Mouse (Mus musculus) adrenal gland, postnatal 14 days (tissue): ENCODE data around the gene Stk11ip. TPM values are rescaled to one million over a fixed set of nuclear protein-coding genes. Genes with fewer than 3 reads are reported as not detected.

Source experiments
- DNase-seq: peaks from one replicate; pipeline ENCODE4 v3.0.0; 2021; ENCODE audit warnings: mixed read lengths
- total RNA-seq: library from RNA; stranded (reverse); gene quantifications from 2 replicates; pipeline ENCODE4 v1.2.3, GENCODE M21; 2021

Stk11ip gene
- total RNA-seq, 1 experiment from 2014 or later = 15.4 TPM

- DNase-seq = no peak
These were observed 20.2 kb downstream of the Stk11ip start for GRCm38 (mm10) chr1:75541496-75541895.

GRCm38 (mm10) chr1:75544351-75544750 lies 23.0 kb downstream of the Stk11ip start:
- no peak for DNase-seq

DNA sequence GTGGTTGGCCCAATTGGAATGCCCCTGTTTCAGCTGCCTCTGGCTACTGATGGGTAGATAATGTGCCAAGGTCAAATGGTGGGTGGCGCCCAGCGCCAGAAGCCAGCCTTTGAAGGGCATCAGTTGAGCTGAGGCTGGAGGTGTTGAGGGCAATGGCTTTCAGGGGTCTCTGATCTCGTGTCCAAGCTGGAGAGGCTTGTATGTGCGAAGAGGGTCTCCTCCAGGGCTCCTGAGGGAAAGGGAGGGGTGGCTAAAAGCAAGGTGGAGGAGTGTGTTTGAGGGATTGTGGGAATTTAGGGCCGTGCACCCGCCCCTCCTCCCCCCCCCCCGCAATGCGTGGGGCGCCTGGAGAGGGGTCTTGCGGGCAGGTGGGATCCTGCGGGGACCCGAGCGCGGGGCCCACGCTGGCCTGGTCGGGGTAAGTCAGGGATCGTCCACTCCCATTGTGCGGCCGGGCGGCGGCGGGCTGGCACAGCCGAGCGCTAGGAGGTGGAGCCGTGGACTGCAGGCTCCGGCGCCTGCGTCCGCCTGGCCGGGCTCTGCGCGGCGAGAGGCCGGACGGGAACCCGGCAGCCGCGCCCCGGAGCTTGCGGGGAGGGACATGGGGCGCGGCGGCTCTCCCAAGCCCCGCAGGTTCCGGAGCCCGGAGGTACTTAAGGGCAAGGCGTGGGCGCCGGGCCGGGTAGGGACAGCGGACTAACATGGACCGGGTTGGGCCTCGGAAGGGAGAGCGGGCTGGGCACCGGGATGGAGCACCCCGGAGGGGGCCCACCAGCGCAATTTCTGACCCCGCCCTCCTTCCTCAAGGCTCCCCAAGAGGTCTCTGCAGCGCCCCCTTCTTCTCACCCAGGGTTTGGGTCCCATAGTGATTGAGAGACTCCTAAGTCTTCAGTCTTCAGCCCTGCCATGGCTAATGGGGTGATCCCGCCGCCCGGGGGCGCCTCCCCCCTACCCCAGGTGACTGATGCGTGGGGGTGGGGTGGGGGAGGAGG lies 24.9 kb downstream of the Stk11ip start, which contains the start of gene Slc4a3:
Gene Slc4a3 (plus strand): TSS at position 302 of the 992 bp plus-strand sequence.
- DNase-seq = peak; percentile 87

- no peak for DNase-seq
These were observed 26.0 kb downstream of the Stk11ip start for GRCm38 (mm10) chr1:75547351-75547750.

DNA sequence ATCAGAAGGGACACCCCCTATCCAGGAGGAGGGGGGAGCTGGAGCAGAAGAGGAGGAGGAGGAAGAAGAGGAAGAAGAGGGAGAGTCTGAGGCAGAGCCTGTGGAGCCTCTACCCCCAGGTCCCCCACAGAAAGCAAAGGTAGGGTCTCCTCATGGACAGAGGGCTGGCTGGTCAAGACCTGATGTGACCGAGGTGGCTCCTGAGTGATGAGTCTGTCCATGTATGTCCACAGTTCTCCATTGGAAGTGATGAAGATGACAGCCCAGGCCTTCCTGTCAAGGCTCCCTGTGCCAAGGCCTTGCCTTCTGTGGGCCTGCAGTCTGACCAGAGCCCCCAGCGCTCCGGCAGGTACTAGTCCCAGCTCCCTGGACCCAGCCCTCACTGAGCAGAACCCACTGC lies 26.8 kb downstream of the Stk11ip start:
- DNase-seq = no peak

DNA sequence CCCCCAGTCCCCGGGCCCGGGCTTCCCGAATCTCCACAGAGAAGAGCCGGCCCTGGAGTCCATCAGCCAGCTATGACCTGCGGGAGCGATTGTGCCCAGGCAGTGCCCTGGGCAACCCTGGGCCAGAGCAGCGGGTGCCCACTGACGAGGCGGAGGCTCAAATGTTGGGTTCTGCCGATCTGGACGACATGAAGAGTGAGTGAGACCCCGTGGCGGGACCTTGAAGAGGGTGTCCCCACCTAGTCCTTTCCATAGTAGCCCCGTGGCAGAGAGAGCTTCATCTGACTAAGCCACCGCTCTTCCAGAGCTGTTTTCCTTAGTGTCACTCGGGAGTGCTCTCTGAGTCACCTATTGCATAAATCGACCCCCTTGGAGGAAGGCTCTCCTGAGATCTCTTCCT lies 27.5 kb downstream of the Stk11ip start:
- no peak for DNase-seq

- DNase-seq = peak; percentile 90
These were observed 28.3 kb downstream of the Stk11ip start for GRCm38 (mm10) chr1:75549289-75550279.

DNA sequence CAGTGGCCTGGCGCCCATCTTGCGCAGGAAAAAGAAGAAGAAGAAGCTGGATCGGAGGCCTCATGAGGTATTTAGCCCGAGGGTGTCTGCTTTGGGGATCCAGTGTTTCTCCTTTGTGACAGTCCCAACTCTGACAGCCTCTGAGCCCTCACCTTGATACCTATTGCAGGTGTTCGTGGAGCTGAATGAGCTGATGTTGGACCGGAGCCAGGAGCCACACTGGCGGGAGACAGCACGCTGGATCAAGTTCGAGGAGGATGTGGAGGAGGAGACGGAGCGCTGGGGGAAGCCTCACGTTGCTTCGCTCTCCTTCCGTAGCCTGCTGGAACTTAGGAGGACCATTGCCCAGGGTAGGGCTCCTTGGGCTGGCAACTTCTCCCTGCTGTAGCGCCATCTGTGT lies 29.3 kb downstream of the Stk11ip start:
- DNase-seq = no peak

- DNase-seq = no peak
These were observed 34.4 kb downstream of the Stk11ip start for GRCm38 (mm10) chr1:75555680-75556079.

- DNase-seq = no peak
These were observed 34.9 kb downstream of the Stk11ip start for GRCm38 (mm10) chr1:75556143-75556781.

DNA sequence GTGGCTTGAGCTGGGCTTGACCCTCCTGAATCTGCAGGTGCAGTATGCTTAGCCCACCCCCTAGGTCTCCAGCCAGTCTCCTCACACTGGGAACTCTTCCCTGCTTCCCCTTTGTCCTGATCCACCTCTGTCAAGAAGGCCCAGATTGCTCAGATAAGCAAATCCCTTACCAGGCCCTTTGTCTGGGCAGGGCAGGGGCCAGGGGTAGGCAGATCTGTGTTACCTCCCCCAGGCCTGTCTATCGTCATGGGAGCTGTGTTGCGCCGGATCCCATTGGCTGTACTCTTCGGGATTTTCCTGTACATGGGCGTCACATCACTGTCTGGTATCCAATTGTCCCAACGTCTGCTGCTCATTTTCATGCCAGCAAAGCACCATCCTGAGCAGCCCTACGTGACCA lies 35.7 kb downstream of the Stk11ip start:
- DNase-seq = no peak

DNA sequence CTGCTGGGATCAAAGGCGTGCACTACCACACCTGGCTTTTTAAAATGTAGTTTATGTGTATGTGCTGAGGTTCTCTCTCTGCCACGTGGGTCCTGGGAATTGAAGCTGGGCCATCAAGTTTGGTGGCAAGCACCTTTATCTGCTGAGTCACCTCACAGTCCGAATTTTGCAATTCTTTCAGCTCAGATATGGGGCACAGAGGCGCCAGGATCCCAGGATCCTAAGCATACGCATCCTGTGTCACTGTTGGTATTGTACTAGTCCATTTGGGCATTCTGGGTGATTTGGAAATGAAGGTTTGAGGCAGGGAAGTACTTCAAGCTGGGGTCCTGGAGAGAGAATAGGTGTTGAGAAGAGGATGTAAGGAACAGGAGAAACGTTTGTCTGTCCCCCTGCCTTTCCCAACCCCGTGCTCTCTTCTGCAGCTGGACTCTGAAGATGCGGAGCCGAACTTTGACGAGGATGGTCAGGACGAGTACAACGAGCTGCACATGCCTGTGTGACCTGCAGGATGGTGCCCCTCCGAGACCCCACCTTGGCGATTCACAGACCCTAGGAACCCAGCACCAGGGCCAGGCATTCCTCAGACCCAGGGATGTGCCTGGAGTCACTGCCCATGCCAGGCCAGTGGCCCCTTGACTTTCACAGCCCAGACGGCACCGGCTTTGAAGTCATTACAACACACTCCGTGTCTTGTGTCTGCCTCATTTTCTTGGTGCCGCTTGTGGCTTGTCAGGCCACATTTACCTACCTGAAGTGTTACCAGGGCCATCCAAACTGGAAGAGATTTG lies 37.3 kb downstream of the Stk11ip start:
- peak; percentile 37 for DNase-seq

- DNase-seq = peak; percentile 97
These were observed 38.0 kb downstream of the Stk11ip start for GRCm38 (mm10) chr1:75559212-75559925.

DNA sequence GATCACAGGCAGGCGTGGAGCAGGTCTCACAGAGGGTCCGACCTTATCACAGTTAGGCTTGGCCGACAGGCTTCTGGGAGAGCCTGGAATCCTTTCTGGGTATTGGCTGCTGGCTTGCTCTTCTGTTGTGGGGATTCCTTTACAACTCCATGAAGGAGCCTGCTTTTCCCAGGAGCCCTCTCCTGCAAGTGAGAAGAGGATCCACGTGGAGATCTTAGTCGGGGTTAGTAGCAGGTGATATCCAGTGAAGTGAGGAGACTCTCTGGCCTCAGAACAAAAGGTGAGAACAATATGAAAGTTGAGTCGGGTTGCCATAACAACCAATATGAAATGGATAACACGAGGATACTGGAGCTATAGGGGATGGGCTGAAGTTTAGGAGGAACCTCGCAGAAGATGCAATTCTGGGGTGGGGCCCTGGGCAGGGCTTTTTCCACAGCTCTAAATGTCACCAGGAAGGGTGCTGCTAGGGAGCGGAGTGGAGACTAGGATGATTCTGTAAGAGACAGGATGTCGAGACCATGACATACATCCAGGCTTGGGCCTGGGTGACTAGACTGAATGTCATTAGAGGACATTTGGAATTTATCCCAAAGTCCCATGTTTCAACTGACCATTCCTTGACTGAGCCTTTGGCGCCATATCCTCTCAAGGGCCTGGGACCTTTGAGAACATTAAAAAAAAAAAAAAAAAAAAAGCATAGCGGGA lies 39.0 kb downstream of the Stk11ip start:
- peak; percentile 6 for DNase-seq

GRCm38 (mm10) chr1:75561221-75561897 lies 40.0 kb downstream of the Stk11ip start:
- DNase-seq = peak; percentile 72

DNA sequence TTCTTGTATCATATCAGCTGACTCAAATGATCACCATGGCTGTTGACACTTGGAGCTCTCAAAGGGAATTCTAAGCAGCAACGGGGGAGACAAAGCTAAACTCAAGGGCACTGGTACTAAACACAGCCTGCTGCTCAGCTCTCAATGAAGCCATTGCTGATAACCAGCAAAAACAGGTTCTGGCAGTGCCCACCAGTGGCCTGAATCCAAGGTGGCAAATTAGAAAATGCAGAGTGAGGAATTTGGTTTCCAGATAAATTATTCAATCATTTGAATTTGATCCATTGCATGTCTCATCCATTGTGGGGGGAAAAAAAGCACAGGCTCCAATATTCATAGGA lies 40.5 kb downstream of the Stk11ip start:
- no peak for DNase-seq

DNA sequence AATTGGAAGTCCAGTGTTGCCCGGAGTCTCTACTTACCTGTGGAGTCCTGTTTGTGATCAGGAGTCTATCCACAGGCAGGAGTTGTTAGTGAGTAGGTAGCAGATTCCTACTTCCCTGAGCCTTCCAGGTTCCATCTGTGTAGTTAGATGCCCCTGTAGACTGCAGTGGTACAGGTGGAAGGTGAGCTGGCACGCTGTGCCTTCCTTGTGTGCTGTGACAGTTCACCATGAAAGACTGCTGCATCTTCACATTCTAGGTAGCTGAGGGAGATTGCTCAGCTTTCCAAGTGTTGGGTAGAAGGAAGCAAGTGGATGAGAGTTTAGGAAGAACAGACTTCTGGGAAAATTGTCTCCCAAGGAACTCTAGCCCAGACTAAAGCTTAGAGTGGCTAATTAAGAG lies 42.8 kb downstream of the Stk11ip start:
- no peak for DNase-seq

DNA sequence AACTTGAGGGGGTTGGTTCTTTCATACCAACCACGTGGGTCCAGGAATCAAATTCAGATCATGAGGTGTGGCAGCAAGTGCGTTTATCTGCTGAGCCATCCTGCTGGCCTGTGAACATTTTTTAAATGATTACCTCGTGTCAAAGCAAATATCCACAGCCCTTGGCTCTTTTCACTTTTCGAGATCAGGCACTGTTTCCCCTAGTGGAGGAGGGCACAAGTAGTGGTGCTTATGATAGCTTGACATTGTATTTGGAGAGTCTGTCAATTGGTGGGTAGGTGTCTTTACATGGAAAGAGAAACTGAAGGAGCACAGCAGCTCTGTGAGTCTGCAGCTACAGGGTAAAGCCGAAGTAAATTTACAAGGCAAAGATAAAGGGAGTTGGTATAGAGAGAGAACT lies 43.6 kb downstream of the Stk11ip start:
- DNase-seq = no peak

DNA sequence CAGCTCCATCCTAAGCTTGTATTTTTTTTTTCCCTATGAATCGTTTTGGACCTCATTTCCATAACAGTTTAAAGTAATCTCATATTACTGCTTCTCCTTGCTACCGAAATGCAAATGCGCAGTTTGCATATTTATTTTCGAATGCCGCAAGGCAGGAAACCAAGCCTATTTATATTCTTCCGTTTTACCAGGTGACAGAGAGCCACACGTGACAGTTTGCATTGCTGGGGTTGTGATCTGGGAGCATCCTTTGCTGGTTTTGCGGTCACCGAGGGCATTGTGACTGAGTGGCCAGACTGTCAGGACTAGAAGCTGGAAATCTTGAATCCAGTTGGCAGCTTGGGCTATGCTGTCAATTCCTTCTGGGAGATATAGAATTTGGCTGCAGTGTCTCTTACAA lies 44.3 kb downstream of the Stk11ip start:
- no peak for DNase-seq
